Mouse (Mus musculus) megakaryocyte, adult 5-6 weeks (primary cell): ENCODE measurements around the gene Tfip11. TPM values are rescaled to one million over a fixed set of nuclear protein-coding genes. Genes with fewer than 3 reads are reported as not detected.

Source experiments
- ATAC-seq: 2 replicates; pipeline ENCODE4 v1.8.0; 2016; ENCODE audit warnings: mild to moderate bottlenecking, inconsistent platforms; ENCODE audit not compliant: poor library complexity, severe bottlenecking
- total RNA-seq, 2 experiments: library from RNA; stranded (forward) in 1 of 2; stranded (reverse) in 1 of 2; fragments of 153-499, 151-499 nt in 1 of 2; fragments of 221-1000, 200-1000 nt in 1 of 2; gene quantifications; 2 replicates each; pipeline versions ENCODE4 v1.2.3 to v1.2.4; 2015 to 2017

Tfip11 gene
- total RNA-seq, 2 experiments from 2014 or later = 11.6 to 11.7 TPM

GRCm38 (mm10) chr5:112356322-112356721 lies 30.2 kb downstream of the Tfip11 start:
- no peak for ATAC-seq

- no peak for ATAC-seq
These were observed 33.4 kb downstream of the Tfip11 start for GRCm38 (mm10) chr5:112359520-112359919.

GRCm38 (mm10) chr5:112360077-112360476 lies 33.9 kb downstream of the Tfip11 start:
- ATAC-seq = no peak

- ATAC-seq = no peak
These were observed 38.1 kb downstream of the Tfip11 start for GRCm38 (mm10) chr5:112364184-112364797.

DNA sequence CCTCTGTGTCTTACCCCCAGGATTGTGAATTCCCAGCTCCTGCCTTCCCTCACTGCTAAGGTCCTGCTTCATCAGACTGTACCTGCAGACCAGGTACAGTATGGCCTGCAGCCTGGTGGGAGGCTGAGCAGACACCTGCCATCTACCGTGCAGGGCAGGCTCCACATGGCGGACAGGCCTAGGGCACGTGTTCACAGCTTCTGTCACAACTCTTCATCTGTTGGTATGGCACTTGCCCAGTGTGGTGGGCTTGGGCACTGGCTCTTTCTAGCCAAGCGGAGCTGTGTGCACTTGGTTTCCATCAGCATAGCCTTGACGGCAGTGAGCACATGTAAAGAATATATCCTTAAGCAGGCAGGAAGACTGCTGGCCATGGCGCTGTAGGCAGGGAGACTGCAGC lies 40.7 kb downstream of the Tfip11 start:
- ATAC-seq = no peak

GRCm38 (mm10) chr5:112367338-112367737 lies 41.2 kb downstream of the Tfip11 start:
- ATAC-seq = no peak

DNA sequence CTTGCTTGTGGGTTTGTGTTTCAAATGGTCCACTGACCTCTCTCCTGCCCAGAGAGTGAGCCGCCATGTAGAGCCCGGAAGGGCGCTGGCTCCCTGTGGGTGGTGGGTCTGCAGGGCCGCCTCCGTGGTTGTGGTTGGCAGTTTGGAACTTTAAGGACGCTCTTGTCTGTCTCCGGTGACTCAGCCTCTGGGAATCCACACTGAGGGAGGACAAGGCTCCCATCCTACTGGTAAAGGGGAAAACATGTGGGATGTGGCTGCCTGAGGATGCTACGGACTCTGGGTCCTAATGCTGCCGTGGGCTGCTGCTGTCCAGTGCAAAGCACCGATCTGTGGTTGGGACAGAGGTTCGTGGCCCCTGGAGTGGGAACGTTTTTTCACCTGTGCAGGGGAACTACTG lies 41.8 kb downstream of the Tfip11 start:
- ATAC-seq = no peak

DNA sequence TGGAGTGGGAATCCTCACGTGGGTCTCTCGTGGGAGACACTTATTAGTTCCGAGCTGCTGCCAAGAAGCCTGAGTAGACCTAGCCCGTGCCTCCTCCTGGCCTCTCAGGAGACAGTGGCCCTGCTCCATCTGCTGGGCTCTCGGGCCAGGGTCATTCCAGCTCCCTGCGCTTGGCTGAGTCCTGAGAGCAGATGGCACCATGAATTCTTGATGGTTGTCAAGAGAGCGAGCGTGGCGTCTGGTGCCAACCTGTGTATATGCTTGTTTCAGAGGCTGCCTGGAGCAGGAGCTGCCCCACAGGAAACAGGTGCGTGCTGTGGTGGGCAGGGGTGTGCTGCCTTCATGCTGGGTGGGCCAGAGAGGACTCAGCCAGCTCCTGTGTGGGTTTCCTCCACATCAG lies 42.5 kb downstream of the Tfip11 start:
- no peak for ATAC-seq

DNA sequence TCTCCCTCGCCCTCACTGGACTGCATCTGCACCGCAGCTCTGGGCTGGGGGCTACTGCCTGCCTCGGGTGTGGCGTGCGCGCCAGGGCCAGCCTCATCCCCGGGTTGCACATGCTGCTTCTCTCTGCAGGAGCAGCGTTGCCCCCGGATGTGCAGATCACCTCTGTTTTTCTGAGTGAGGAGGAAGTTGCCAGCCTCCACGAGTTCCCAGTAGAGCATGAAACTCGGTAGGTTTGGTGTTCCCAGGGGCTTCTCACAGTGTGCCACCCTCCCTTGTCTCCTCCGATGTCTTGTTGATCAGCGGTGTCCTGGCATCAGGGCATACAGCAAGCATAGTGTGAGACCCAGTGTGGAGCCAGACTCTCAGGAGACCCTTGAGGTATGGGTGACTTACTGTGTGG lies 43.2 kb downstream of the Tfip11 start:
- no peak for ATAC-seq

DNA sequence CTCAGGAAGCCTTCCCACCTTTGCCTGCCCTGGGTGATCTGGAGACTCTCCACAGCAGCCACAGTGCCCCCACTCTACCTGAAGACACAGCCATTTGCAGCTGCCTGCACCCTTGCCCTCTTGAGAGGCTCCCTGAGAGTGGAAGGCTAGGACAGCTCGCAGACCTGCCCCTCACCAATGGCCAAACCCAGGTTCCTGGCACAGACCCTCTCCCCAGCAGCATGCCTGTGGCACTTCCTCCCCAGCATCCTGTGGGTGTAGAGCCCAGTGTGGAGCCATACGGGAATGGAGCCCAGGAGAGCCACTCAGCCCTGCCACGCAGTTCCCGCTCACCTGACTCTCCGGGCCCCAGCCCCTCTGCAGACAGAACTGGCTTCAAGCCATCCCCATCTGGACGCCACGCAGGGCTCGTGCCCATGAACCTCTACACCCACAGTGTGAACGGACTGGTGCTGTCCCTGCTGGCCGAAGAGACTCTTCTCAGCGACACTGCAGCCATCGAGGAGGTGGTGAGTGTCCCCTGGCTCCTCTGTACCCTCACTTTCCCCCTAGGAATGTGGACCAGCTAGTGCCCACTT lies 44.2 kb downstream of the Tfip11 start:
- ATAC-seq = no peak

GRCm38 (mm10) chr5:112371933-112372332 lies 45.8 kb downstream of the Tfip11 start:
- ATAC-seq = no peak

DNA sequence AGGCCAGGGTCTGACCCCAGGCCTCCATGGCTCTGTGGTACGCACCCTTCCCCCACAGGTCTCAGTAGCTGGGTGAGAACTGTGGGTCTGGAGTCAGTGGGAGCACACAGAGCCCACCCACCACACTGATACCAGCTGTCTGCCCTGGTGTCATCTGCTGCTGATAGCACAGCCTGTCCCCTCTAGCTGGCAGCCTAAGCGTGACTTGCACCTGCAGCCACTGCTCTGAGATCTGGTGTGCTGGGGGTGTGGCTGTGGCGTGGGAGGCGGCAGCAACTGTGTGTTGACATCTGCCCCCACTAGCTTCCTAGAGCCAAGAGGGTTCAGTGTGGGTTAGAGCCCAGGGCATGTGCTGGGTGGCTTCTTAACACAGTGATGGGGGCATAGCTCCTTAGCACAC lies 50.0 kb downstream of the Tfip11 start:
- ATAC-seq = no peak

DNA sequence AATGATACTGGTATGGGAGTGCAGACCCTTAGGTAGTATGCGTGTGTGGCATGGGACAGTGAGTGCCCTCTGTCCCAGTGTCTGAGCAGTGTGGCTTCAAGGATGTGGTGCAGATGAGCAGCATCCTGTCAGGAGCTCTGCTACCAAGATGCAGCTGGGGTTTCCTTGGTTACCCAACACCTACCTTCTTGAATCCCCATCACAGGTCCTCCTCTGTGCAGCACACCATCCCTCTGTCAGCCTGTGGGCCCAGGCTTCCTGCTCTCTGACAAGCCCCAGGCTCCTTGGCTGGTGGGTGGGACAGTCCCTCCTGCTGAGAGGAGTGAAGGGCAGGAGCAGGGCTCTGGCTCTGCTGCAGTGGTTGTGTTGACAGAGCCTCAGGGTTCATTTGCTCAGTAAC lies 51.2 kb downstream of the Tfip11 start:
- no peak for ATAC-seq

GRCm38 (mm10) chr5:112378716-112379115 lies 52.6 kb downstream of the Tfip11 start:
- no peak for ATAC-seq

DNA sequence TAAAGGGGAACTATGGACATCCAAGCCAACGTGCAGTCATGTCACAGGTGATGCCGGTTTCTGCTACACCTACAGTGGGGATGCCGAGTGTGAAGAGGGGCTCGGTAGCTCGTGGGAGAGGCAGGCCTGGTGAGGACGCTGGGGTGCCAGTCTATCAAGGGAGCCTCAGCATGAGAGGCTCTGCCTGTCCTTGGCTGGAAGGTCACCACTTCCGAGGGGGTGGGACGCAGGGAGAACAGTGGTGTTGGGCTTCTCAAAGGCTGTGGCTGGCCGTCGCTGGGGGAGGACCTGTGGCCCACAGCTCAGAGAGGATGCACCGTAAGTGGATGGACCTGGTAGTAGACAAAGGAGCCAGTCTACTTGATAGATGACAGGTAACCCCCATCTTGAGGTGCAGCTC lies 55.0 kb downstream of the Tfip11 start:
- ATAC-seq = no peak

DNA sequence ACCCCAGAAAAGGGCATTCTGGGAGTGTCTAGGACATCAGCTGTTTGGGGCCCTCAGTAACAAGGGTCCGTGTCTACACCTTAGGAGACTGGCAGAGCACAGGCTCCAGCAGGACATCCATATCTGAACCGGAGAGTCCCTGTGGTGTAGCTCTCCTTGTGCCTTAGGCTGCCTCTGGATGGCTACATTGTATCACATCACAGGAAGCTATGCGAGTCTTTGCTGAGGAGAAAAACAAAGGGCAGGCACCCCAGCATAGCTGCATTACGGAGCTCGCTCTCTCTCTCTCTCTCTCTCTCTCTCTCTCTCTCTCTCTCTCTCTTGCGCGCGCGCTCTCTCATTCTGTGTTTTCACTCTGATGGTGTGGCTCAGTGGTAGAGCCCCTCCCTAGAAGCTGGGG lies 55.9 kb downstream of the Tfip11 start:
- no peak for ATAC-seq

- no peak for ATAC-seq
These were observed 56.6 kb downstream of the Tfip11 start for GRCm38 (mm10) chr5:112382641-112383330.

DNA sequence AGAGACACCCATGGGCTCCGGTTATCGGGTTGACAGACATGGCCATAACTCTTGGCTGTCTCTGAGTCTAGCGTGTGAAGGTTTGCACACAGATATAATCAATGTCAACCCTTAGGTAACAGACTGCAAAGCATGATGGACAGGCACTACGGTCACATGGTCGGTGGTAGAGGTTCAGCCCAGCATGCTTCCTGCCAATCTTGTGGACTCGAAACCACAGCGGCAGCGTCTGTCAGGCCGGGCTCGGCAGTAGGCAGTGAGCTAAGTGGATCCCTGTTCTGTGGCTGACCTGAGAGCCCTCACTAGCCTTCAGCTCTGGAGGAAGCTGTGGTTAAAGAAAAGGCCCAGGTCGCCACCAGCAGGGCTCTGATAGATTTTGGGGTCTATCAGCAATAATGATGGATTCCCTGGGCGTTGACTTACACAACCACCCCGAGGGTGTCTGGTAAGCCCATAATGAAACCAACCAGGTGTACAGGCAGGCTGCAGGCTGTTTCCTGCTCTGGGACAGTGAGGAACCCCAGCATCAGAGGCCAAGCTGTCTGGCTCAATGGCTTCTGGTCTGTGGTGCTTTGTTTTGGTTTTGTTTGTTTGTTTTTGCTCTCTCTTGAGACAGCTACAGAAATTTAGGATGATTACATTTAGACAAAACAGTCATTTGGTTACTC lies 58.8 kb downstream of the Tfip11 start:
- peak; percentile 74 for ATAC-seq

DNA sequence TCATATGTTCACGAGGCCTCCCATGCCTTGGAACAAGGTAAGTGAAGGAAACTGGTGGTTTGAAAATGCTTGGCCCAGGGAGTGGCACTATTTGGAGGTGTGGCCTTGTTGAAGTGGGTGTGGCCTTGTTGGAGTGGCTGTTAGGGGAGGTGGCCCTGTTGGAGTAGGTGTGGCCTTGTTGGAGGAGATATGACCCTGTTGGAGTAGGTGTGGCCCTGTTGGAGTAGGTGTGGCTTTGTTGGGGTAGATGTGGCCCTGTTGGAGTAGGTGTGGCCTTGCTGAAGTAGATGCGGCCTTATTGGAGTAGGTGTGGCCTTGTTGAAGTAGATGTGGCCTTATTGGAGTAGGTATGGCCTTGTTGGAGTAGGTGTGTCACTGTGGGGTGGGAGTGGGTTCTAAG lies 59.8 kb downstream of the Tfip11 start:
- ATAC-seq = no peak
